Mouse (Mus musculus) MN1 (cell line): ENCODE measurements around the gene Ext2.

ENCODE experiments used
- DNase-seq: peaks from one replicate; pipeline ENCODE4 v3.0.0-alpha.2; 2016; ENCODE audit warnings: low spot score

The Ext2 gene

DNA sequence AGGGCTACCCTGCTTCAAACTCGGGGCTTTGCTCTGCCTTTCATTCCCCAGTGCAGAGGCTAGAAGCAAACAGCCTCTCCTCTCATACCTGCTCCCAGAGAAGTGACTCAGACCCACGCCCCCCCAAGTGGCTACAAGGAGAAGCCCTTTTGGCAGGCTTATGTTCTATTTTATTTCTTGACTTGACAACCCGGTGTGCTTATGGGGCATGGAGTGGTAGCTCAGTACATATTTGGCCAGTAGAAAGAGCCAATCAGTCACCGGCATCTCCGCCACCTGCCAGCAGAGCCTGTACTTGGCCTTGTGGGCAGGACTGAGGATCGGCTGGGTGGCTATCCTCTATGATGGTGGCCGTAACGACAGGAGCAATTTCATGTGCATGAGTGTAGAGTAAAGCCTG lies 85.2 kb downstream of the Ext2 start:
- no peak for DNase-seq

DNA sequence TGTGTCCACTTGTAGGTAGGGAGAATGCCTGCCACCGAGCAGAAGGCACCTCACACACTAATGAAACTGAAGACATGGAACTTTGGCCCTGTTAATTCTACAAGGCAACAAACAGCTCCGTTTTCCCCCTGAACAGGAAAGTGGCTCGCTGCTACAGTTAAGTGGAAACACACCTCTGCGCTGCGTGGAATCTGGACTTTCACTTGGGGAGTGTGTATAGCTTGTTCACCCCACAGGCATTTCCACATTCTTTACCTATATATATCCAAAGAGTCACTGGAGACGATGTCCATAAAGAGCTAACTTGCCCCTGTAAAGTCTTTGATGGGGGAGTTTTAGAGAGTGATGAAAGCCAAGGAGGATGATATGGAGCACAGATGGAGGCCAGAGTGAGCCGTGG lies 89.7 kb downstream of the Ext2 start:
- no peak for DNase-seq

DNA sequence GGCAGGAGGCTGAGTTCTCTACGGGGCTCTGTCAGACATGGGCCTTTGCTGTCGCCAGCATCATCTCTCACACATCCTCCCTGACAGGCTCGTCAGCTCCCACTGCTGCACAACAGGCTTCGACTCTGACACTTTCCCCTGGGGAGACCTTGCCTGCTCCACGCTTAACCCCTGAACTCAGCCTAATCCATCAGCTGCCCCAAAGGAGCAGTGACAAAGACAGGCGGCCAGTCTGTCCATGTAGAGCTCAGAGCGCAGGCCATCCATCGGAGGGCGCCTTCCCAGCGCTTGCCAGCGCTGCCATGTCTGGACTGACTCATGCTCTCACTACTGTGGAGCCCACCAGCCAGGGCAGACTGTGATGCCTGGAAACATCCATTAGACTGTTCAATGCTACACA lies 92.8 kb downstream of the Ext2 start:
- DNase-seq, result no peak

DNA sequence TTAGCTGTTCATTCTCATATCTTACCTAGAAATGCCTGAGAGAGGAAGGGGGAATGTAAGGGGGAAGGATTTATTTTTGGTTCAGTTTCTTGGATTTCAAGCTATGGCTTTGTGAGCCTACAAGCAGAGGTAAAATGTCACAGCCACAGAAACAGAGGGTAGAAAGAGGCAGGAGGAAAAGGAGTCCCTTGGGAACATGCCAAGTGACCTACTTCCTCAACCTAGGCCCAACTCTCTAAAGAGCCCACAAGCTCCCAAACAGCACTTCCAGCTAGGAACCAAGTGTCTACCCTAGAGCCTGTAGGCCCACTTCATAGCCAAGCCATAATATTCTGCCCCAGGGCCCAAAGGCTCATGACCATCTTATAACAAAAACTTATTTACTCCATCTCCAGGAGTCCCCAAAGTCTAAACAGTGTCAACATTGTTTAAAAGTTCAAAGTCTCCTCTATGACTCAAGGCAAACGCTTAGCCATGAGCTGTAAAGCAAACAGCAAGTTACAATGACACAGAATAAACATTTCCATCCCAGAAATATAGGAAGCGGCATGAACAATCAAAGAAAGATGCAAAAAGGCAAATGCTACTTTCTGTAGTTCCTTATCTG lies 99.1 kb downstream of the Ext2 start:
- no peak for DNase-seq

DNA sequence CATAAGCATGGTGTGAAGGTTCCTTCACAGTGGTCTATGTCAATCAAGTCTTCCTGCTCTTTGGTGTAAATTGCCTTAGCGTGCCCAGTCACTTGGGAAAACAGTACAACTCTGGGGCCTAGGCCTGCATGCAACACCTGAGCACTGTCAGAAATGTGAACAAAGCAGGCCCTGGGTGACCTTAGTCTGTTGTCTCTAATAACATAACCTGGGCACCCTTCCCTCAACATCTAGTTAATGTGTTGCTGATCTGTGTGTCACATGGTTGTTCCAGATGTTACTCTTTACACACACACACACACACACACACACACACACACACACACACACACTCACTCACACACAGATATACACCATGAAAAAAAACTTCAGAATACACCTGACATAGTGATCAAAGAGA lies 101.4 kb downstream of the Ext2 start:
- no peak for DNase-seq

DNA sequence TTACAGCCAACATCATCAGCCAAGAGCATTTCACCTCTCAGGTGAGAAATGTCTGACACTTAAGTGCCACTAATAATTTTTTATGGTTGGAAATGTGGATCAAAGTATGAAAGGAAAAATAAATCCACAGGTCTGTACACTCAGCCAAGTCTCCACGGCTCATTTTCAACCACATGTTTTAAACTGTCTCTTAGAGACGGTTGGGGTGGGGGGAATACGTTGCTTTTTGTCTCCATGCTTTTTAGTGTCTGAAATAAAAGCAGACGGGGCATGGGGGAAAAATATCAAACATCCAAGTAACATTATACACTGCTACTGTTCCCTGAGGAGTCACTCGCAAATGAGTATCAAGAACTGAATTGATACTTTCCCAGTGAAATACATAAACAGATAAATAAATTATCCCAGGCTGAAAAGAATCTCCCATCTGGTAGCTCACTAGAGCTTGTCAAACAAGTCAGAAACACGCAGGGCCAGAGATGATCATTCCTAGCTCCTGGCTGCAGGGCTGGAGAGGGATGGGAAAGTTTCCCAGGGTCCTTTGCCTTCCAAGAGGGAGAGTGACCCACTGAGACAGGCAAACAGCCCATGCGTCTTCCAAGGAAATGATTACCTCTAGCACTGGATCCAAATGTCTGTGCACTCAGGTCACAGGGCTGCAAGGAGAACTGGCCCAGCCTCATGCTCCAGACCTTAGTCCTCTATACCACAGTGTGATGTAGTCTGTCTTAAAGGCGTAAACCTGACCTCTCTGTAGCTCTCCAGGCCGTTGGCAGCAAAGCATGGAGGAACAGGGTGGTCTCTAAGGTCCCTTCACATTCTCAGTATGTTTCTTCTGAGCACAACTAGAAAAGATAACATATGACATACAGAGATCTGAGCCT lies 102.3 kb downstream of the Ext2 start:
- no peak for DNase-seq

DNA sequence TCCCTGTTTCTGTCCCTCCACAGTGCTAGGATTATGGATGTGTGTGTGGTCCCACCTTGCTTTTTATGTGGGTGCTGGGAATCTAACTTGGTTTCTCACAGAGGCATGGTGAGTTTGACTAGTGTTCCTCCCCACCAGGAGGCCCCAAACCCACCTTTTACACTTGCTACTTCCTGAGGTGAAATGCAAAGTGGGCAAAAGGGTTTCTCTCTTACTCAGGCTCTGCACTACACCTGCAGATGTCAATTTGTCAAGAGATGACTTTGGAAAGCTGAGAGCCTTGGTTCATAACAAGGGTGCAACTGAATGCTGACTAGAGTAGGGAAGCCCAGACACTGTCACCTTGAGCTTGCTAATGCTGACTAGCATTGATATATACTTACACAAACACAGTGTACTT lies 109.1 kb downstream of the Ext2 start:
- no peak for DNase-seq

DNA sequence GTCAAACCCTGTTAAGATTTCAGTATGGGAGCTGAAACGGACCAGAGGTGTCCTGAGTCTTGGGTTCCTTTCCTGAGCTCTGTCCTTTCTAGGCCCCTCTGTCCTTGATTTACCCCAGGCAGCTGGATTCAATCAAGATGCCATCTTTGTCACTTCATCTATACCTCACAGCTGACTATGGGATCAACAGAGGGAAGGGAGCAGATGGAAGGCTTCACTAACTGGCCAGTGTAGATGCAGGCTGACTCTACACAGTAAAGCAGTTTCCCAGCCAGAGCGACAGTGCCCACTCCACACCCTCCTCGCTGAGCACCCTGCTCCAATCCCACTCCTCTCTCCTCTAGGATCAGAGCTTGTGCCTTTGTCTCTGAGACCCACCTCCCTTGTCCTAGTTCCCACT lies 110.9 kb downstream of the Ext2 start:
- DNase-seq, result no peak

DNA sequence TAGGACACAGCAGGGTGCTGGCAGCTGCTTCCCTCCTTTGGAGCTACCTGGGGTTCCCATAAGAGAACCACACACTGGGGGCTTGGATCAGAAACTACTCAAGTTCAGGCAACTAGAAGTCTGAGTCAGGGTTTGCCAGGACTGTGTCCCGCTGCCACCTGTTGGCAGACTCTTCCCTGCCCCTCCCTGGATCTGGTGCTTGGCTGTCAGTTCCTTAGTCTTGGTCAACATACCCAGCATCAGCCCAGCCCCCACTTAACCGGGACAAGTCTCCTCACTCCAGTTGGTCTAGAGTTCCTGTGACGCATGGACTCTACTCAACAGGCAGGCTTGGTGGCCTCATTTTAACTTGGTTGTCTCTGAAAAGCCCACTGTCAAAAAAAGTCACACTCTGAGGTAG lies 112.7 kb downstream of the Ext2 start:
- no peak for DNase-seq

DNA sequence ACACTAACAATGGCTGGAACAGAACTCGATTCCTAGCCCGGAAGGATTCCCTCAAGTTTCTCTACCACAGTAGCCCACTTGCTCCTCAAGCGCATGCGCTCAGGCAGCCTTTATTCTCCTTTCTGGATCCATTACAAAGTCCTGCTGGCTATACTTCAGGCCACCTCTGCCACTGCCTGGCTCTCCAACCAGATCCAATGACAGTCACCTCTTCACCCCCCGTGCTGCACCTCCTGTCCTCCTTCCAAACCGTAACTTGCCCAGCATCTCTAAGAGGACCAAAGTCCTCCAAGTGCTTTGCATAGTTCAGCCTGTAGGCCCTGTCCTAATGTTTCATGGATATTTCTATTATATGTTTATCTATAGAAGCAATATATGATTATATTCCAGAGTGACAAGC lies 113.1 kb downstream of the Ext2 start:
- DNase-seq, result no peak

DNA sequence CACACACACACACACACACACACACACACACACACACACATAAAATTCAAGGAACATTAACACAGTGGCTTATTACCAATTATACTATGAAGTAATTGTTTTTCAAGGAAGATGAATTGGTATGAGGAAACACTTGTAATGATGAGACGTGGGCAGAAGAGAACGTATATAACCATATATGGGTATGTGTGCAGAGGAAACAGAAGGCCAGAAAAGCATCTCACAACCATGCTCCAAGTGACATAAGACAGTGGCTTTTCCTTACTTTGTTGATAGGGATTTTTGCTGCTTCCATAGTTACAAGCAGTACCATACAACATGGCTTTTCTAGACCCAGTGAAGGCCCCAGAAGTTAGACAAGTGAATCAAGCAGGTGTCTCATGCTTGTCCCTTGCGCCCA lies 115.5 kb downstream of the Ext2 start:
- no peak for DNase-seq

DNA sequence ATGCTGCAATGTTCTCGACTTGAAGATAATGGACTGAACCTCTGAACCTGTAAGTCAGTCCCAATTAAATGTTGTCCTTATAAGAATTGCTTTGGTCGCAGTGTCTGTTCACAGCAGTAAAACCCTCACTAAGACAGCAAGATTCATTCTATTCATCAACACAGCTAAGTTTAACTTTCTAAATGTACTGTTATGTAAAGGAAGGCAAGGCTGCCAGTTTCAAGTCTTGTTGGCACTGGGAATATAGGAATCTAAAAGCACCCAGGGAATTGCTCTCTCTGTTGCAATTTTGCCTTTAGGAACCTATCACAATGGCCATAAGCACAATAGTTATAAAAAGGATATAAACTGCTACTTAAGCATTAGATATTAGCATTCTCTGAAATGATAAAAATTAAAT lies 116.0 kb downstream of the Ext2 start:
- DNase-seq, result no peak

DNA sequence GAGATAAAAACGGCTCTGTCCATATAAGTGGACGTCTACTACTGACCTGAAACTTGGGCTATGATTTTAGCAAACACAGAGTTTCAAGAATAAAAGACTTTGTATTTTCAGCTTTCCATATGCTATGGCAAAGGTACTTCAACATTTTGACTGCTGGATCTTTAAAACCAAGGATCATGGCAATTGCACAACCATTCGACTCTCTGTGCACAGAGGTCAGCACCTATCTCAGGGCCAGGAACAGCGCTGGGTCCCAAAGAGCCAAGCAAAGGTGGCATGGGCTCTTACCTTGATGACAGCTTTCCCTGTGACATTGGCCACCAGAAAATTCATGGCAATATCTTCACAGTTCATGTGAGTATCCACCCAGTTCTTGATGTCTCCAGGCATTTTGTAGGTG lies 118.2 kb downstream of the Ext2 start:
- no peak for DNase-seq

DNA sequence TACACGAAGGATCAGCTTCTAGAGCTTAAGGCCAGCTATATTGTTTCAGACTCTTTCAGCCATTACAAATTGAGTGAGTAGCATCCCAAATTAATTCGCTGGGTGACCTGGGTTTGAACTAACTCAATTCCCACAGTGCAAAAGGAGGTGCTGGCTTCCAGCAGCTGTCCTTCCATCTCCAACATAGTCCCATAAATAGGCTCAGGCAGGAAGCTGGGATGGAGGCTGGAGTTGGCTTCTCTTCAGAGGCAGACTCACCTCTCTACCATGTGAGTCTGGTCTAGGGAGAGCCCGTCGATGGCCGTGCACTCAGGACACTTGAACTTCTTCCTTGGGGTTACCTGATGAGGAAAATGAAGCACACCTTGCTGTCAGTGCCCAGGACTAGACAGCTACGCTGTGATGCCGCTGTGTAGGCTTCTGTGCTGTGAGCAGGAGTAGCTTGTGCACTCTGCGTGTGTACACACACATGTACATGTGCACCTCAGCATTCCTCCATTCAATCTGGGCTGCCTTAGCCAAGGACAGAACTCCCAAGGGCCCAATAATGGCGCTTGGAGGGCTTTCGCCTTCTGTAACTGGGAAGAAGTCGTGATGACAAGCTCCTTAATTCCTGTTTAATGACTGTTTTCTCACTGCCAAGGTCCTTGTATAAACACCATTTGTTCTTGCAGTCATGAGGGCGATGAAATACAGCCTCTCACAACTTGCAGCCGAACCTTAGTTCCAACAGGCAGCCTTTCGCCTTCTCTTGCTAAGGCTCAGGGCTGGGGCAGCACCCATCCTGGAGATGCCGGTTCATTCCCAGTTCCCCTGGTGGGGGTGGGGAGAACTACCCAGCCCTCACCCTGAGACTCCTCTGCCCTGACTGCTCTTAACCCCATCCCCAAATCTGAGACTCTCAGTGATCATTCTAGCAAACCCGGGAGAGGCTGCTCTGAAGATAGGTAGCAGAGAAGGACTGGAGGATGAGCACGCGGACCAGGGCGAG lies 119.1 kb downstream of the Ext2 start:
- DNase-seq, result no peak

DNA sequence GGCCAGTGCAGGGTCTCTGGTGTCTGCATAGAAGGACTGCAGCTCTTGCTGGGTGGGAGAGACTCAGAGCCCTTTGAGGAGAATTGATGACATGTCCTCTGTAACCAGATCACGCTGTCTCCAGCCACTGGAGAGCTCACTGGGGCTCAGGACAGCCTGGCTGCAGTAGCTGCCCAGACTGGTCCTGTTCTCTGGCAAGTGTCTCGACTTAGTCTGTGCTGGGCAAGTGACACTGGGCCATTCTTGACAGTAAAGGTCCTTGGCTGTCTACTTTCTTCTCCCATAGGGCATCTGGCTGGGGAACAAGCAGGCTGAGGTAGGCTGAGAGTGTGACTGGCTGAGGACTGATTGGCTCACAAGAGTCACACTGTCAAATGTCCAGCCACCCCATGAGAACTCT lies 123.0 kb downstream of the Ext2 start:
- DNase-seq, result no peak

DNA sequence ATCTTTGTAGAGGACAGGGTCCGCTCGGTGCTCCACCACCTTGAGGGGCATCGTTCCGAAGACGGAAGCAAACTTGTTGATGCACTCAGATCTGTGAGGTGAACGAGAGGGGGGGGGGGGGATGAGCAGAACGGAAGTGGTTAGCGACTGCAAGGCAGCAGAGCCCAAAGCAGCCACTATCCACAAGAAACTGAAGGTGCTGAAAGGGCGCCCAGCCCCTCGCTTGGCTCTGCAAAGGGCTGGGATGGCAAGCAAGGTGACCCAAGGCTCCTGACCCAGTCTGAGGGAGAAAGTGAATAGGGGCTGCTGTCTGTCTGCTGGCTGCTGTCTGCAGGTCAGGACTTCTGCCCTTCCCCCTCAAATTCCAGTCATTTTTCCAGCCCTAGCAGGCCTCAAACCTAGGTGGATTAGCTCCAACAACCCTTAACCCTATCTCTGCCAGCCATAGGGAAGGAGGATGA lies 126.2 kb downstream of the Ext2 start:
- no peak for DNase-seq

DNA sequence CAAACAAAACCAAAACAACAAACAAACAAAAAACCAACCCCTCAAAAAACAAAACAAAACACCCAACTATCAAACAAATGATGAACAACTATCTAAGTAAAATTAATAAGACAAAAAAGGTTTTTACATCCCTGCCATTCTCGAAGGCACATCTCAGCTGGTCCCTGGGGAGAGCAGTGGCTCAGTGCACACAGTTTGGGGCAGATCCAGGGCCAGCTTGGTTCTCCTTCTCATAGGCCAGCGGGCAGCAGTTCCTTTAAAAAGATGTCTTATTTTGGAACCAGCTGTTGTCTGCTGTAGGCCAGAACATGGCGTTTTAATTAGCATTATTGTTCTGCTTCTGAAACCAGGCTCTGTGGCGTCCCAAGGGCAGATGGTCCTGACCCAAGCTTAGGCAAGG lies 129.3 kb downstream of the Ext2 start:
- DNase-seq, result no peak

DNA sequence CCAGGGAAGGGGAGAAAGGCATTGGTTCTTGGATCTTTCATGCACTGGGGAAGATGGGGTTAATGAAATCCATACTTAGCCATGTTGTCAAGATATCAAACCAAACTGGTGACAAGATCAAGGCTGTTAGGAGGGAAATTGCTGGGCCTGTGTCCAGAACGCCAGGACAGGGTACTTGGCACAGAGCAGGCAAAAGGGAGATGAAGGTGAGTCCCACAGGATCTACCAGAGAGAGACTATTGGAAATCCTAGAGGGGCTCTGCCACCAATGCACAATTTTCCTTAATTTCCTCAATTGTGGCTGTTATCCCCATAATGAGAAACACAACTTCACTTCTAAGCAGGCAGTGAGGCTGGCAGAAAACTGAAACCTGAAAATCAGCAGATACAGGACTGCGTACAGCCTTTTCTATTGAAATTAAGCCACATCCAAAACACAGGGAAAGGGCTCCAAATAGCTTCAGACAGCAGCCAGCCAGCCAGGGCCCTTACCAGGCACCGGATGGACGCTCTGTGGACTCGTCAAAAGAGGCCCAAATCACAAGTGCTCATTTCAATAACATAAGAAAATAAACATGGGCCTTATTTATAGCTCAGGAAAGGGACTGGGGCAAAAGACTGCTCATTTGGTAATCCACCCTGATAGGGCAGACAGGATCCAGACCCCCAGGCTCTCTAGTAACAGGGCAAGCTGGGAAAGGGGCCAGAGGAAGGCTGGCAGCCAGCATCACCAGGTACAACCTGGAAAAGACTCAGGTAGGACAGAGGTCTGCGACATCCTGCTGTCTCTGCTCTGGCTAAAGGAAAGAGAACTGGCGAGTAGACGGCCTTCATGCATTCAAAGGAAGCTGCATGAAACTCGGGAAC lies 132.1 kb downstream of the Ext2 start:
- no peak for DNase-seq

DNA sequence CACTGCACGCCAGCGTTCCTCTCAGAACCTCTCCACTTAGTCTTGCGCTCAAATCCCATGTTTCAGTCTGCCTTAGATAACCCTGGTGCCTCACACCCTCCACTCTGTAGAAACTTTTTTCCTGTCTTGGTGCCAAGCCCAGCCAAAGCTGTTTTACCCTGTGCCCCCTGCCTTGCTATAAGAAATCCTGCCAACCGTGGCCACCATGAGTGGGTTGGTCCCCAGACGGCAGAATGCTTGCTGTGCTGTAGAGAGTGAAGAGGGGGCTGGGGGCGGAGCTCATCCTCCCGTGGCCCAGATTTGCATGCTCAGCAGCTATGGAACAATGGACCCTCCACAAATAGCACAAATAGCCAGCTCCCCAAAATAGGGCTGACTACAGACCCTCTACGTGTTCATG lies 138.7 kb downstream of the Ext2 start:
- no peak for DNase-seq

DNA sequence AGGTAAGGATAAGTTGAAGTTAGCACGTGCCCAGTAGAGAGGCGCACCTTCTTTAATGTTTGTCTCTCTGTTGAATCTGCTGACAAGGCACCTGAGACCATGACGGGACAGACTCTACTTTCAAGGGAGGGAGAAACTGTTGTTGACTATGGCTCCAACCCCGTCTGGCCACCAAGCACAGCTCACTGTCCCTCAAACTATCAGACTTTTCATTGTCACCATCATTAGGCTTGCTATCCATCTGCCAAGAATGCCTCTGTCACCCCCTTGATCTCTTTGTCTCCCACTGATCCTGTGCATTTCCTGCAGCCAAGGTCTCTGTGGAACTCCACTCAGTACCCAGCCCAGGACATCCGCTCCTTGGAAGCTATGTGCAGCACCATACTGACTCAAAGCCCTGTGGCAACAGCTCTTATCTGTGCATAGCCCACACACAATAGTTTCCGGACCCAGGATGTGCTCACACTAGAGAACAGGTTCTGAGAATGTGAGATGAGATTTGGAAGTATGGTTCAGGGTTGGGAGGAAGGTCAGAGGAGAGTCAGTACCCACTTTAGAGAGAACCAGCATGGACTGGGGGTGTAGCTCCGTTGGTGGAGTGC lies 139.7 kb downstream of the Ext2 start:
- DNase-seq, result no peak

DNA sequence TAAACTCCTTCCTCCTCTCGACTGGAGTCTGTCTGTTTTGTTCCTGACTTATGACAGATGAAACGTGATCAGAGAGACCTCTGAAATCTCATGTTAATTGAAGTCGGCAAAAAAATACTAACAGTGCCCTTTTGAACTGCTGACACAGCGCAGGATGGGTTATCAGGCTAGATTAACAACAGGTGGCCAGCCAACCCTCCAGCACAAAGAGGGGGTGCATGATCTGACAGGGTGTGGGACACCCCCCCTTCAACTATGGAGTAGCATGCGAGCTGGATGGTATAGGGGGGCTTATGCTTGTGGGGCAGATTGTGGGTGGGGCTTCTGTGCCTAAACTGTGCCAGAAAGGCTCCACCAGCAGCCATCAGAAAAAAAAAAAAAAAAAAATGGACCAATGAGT lies 141.0 kb downstream of the Ext2 start:
- DNase-seq, result no peak
